Mouse (Mus musculus) cerebellum, adult (tissue): ENCODE data around the gene Nr0b2.

ENCODE experiments used
- ATAC-seq: cut with Nextera tagmentation; 2 replicates; pipeline ENCODE4 v1.9.2; 2017; ENCODE audit warnings: mild to moderate bottlenecking, moderate library complexity, mixed read lengths; ENCODE audit not compliant: insufficient number of reproducible peaks, low FRiP score, low TSS enrichment

The Nr0b2 gene

DNA sequence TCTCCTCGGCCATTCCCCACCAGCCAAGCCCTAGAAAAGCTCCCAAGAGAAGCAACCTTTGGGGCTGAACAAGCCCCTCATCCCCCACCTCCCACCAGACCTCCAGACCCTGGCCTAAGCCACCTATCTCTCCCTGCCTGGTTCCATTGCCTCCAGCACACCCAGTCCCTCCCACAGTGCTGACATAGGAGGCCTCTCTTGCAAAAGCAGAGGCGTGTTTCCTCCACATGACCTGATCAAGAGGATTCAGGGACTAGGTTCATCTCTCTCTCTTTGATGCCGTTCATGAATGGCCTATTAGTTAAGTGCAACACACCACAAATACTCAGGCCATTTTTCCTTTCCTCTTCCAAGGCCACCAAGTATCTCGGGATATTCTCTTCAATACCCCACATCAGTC is 6.7 kb downstream of the Nr0b2 start:
- no peak for ATAC-seq

DNA sequence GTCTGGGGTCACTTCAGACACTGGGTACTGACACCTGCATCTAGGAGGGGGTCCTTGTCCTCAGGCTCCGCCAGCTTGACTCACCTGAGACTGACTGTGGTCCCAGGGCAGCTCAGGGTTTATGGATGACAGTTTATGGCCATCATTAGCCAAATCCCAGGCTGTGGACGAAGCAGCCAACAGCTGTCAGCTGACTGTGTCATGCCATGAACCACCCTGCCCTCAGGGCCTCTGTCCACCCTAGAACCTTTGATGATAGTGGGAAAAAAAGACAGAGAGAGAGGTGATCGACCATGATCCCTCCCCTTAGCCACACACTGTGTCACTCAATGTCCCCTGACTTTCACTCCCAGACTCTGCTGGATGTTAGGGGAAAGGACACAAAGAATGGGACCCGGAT is 8.4 kb downstream of the Nr0b2 start:
- no peak for ATAC-seq

DNA sequence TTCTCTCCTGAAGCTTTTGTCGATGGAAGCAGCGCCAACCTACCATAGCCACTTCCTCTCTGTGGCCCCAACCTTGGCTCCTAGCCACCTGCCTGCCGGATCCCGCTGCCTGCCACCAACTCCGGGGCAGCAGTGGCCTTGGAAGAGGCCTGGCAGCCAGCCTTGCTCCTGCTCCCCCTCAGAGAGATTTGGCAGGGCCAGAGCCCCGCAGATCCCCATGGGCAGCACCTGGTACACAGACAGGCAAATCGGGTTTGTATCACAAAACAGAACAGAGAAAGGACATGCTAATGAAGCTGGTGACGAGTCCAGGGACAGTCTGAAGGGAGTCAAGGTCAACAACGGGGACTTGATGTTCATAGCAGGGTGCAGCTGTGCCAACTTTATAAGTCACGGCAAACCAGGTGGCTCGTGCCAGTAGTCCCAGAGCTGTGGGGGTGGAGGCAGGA is 10.0 kb downstream of the Nr0b2 start:
- peak; percentile 92 for ATAC-seq

DNA sequence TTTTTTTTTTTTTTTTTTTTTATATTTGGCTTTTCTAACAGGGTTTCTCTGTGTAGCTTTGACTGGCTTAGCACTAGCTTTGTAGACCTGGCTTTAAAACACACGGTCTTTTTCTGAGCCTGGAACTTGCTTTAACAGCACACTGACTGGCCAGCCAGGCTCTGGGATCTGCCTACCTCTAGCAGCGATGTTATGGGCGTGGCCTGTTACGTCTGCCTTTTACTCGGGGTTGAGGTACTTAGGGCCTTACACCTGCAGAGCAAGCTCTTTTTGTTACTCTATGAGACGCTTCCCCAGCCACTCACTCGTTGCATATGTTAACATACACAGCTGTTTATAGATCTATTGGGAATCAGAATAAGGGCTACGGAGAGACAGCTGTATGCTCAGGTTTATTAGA is 14.1 kb downstream of the Nr0b2 start:
- ATAC-seq: no peak

DNA sequence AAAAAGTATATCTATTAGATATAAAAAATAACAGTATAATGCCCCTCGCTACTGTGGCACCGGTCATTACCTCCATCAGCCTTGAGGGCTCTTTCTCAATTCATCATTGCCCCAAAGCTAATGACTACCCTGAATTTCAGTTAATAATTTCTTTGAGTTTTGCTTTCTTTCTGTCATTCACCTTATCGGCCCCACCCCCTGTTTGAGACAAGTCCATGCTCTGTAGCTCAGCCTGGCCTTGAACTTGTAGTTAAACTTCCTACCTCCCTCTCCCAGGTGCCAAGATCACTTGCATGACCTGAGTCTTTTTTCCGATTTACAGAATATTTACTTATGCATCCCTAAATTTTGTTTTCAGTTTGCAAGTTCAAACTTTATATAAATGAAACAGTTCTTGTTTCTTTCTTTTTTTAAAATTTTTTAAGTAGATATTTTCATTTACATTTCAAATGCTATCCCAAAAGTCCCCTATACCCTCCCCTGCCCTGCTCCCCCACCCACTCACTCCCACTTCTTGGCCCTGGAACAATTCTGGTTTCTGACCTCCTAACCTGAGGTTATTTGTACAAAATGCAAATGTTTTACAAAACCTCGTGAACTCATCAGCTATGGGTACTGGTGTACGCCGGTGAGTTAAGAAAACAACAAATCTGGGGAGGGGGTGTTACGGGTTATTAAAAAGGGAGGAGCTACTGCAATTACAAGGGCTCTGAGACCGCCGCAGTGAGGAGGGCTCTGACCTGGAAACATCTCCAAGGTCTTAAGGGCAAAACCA is 16.3 kb downstream of the Nr0b2 start:
- ATAC-seq: no peak

DNA sequence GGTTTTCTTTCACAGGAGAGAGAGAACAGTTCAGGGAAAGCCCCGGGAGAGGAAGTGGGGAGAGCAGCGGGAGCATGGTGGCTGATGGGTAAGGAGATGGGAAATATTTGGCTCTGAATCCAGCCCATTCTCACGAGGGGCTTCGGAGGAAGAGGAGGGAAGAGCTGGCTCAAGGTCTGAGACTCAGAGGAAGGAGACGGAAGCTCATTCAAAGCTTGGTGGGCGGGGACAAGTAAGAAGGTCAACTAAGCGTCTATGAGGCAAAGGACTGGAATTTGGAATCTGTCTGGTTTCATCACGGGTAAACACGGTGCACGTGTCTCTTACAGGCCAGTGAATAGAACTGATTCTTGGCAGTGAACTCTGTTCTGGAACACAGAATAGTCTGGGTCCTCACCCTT is 16.9 kb downstream of the Nr0b2 start:
- no peak for ATAC-seq

DNA sequence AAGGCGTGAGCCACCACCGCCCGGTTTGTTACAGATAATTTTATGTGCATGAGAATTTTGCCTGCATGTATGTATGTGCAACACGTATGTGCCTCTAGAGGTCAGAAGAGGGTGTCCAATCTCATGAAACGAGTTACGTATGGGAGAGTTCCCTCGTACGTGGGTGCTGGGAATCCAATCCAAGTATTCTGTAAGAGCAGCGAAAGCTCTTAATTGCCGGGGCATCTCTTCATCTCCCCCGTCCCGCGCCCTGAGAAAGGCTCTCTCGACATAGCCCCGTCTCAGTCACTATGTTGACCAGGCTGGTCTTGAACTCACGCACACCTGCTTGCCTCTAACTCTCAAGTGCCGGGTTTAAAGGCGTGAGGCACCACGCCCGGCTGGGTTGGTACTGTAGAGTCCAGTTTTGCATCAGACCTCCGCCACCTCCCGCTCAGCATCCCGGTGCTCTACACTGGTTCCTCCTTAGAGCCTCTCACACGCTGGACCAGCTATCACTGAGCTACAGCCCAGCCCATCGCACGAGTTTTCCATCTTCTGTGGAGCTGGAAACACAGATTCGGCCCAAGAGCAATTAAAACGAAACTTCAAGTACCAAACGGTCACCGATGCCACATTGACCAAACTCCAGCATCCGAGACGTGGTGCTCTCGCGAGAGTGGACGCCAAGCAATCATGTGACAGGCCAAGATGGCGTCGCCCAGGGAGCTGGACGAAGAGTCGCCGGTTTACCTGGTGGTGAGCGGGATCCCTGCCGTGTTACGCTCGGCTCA is 21.1 kb downstream of the Nr0b2 start, which contains the start of gene Gpatch3:
Gpatch3 (plus strand) TSS at position 676 of the 773 bp plus-strand sequence.
- peak; percentile 85; the same call in 1 of the 2 replicates for ATAC-seq

DNA sequence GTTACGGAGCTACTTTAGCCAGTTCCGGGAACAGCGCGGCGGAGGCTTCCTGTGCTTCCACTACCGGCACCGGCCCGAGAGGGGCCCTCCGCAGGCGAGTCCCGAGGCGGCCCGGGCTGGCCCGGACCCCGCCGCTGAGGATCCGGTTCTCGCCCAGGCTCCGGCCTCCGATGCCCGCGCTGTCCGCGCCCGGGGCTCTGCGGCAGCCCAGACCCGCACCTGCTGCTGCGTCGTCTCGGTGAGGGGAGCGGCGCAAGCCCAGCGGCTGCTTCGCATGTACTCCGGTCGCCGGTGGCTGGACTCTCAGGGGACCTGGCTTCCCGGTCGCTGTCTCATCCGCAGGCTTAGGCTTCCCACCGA is 21.6 kb downstream of the Nr0b2 start:
- ATAC-seq: peak; percentile 13; the same call in 1 of the 2 replicates

DNA sequence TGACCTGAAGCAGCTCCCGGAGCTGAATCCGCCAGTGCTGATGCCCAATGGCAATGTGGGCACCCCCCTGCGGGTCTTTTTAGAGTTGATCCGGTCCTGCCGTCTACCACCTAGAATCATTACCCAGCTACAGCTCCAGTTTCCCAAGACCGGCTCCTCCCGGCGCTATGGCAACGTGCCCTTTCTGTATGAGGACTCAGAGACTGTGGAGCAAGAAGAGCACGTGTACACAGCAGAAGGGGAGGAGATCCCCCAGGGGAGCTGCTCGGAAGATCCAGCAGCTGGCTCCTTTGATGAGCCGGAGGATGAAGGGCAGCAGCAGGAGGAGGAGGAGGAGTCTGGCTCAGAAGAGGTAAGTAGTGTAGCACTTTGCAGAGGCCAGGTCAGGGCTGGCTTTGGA is 24.8 kb downstream of the Nr0b2 start:
- ATAC-seq: no peak

DNA sequence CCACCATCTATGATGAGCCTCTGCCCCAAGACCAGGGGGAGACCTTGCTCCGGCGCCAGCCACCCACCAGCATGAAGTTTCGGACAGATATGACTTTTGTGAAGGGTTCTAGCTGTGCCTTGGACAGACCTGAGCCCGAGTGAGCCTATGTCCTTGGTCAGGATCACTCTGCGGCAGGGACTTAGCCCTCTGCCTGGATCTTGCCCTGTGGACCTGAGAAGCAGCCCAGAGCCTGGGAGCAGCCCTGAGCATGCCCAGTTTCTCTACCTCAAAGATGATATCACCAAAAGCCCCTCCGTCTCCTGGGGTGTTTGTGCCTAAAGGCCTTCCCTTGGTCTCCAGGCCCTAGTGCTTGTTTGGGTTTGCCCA is 30.5 kb downstream of the Nr0b2 start:
- no peak for ATAC-seq

DNA sequence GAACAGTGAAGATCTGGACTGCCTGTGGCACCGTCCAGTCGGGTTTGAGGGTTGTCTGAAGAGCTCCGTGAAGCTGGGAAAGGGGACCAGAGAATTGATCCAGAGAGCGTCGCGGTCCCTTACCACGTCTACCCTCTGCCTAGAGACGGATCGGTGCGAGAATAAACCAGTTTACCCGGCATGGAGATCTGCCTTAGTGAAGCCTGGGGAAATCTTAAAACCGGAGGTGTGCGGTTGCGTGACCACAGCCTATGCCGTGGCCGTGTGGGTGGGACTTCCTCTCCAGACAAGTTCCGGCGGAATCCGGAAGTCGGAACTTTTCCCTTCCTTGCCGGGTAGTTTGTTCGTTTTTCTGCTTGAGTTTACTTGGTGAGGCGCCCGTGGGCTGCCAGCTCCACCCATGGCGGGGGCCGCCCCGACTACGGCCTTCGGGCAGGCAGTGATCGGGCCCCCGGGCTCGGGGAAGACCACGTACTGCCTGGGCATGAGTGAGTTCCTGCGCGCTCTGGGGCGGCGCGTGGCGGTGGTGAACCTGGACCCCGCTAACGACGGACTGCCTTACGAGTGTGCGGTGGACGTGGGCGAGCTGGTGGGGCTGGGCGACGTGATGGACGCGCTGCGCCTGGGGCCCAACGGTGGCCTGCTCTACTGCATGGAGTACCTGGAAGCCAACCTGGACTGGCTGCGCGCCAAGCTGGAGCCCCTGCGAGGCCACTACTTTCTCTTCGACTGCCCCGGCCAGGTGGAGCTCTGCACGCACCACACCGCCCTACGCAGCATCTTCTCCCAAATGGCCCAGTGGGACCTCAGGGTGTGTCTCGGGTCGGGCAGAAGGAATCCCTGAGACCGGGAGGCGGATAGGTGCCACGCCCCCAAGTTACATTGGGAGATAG is 31.1 kb downstream of the Nr0b2 start, which contains the start of gene Gpn2:
Gpn2 (plus strand) TSS at position 304 of the 893 bp plus-strand sequence.
- peak; percentile 79; the same call in 1 of the 2 replicates for ATAC-seq

DNA sequence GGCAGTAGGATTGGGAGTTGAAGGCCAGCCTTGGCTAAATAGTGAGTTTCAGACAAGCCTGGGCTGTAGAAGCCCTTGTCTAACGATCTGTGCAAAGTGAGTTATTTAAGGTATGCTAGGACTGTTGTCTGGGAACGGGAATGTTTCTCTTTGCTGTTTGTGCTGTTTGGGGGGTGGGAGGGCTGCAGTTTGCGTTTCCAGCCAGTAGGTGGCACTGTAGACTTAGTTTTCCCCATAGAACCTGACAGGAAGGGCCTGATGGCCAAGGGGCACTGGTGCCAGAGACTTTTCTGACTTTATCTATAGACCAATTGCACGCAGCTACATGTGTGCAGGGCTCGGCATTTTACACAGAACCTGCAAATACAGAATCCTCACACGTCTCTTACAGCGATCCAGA is 39.4 kb downstream of the Nr0b2 start:
- ATAC-seq: no peak

DNA sequence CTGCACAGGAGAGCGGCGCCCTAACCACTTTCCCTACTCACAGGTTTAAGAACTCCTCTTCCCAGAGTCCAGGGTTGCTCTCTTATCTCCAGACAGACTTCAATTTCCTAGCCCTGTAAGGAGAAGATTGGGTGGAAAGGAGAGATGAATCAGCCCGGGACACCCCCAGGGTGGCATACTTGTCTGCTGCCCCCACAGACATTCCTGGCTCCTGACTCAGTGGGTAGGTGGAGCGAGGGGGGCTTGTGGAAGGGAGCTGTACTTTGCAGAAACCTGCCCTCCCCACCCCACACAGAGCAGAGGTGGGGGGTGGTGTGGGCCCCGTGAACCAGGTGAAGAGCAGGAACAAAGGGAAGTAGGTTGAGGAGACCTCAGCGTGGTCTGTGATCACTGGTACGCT is 42.4 kb downstream of the Nr0b2 start:
- no peak for ATAC-seq

DNA sequence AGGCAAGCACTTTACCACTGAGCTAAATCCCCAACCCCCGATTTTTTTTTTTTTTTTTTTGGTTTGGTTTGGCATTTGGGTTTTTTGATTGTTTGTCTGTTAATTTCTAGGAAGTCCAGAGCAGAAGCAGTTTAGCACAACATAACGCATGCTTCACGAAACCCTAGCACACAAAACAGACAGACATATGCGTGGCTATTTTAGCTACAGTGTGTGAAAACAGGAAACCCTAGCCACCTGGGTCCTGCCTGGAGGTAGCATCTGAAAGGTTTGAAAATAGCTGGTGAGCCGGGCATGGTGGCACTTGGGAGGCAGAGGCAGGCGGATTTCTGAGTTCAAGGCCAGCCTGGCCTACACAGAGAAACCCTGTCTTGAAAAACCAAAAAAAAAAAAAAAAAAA is 42.9 kb downstream of the Nr0b2 start:
- ATAC-seq: no peak

DNA sequence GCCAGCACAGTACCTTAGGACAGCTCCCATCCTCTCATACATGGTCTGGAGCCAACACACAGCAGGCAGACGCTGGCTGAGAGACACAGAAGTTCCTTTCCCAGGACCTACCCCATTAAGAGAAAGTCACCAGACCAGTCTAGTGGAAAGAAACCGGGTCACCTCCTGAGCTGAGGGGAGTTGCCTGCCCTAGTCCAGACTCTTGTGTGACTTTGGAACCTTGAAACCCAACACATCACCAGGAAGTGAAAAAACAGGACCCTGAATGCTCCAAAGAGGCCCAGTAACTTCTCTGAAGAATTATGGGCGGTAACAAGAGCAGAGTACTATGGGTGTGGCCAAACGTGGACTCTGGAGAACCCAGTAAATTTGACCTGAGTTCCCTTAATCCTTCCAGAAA is 45.4 kb downstream of the Nr0b2 start:
- no peak for ATAC-seq

DNA sequence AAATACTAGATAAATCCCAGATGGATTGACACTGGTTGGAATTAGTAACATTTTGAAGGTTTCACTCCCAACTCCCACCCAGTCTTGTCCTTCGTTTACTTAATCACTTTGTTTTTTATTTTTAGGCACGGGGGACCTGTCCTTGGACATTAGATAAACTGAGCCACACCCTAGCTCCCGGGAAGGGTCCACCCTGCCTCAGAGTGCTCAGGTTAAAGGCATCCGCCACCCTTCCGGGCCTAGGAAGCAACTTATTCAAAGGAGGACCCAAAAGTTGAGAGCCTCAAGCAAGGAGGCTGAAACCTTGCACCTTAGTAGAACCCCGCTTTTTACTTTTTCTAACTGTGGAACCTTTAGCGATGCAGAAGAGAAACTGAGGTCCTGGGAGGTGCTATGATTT is 45.9 kb downstream of the Nr0b2 start:
- ATAC-seq: no peak

DNA sequence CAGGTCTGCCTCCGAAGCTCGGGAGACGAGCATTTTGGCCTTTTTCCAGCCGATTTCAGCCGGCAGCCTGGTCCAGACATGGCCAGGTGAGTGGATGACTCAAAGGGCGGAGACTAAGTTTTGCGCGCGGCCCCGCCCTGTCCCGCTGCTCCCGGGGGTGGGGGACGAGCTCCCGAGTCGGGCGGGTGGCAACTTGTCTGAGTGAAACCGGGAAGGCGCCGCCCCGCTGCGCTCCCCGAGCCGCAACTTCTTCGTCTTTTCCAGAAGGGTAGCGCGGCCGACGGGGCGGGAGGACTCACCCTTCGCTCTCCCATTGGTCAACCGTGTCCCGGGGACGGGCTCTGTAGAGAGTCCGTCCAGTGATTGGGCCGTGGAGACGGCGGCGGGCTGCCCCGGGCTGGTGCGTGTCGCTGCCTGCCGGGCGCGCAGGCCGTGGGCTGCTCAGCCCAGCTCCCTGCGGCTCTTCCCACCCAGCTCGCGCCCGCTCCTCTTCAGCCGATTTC is 46.4 kb downstream of the Nr0b2 start:
- ATAC-seq: peak; percentile 91

DNA sequence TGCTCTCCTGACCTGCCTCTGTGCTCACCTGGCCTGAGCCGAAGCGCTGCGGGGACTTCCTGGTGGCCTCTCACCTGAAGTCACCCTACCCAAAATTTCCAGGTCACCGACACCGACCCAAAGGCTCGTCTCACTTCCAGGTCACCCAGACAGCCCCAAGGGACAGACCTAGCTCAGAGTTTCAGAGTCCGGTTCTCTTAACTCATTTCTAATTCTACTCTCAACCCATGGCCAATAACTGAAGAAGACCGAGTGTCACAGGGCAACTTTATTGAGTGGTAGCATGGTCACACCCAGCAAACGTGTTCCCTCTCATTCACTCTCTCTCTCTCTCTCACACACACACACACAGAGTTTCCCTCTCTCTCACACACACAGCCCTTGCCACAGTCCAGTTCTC is 47.1 kb downstream of the Nr0b2 start:
- no peak for ATAC-seq

DNA sequence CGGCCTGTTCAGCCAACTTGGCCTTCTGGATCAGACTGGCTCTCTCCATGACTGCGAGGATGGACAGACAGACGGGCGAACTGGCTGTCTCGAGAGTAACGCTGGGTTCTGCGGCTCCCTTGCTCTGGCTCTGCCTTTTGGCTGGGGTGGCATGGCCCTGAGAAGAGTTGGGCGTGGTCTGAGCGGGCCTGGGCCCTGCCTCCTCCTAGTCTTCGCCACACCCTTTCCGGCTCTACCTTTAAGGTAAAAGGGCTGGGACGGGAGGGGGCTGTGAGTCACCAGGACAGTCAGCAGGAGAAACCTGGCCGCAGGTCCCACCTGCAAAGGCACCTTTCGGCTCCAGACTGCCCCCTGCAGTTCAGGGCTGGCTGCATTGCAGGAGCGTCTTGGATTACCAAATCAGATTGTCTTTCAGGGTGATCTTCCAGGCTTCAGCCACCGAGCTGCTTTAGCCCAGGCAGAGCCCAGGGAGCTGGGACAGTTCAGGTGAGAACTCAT is 48.6 kb downstream of the Nr0b2 start, which contains the start of gene Sfn:
Sfn (minus strand) TSS at position 448 of the 498 bp plus-strand sequence.
- ATAC-seq: no peak

DNA sequence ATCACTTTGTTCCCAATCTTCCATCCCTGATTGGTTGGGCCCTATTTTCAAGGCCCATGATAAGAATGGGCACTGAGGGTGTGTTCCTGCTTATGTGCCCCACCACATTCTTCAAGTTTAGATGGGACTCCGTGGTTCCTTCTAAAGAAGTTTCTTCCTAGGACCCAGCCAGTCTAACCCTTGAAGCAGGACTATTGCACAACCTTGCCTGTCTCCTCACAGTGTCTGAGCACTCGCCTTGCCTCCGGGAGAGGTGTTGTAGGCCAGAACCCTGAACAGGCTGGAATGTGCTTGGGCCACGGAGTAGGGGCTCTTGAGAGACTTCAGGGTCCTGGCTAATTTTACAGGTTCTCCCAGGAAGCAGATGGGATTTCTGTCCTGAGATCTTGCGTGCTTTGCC is 49.9 kb downstream of the Nr0b2 start:
- no peak for ATAC-seq
